Mouse (Mus musculus): ENCODE measurements around the gene Cacna1d. TPM values are rescaled to one million over a fixed set of nuclear protein-coding genes. Genes with fewer than 3 reads are reported as not detected.

The Cacna1d gene
- 13.0 and 15.4 TPM in 2 replicates for polyA plus RNA-seq (2012; rRNA removed)
- 4.7 and 4.9 TPM in 2 replicates for polyA plus RNA-seq (2014; fragmentation: Nextera tagmentation; extraction: Ambion mirVana)

GRCm38 (mm10) chr14:30491342-30491741, at the start of gene Cacna1d:
TSS of gene Cacna1d (minus strand) at chr14:30491455.
- H3K4me3 ChIP-seq (replicated peaks; ENCODE audit: low read length), result no peak within 1 kb of the TSS
- no peaks in the 10 kb centered on the region for H3K4me1 ChIP-seq (ENCODE audit: control insufficient read depth, insufficient read depth, low read length)
- H3K36me3 ChIP-seq (ENCODE audit: control insufficient read depth, insufficient read depth, low read length), result peaks cover 58% of the 10 kb centered on the region
- WGBS, result 86% methylated on average over 9 of the region's 9 CpGs
- no peaks in the 10 kb centered on the region for H3K9me3 ChIP-seq (ENCODE audit: control insufficient read depth, low read length)
- no peak within 1 kb of the TSS for H3K27ac ChIP-seq (replicated peaks; ENCODE audit: low read depth, low read length)
- H3K9ac ChIP-seq (ENCODE audit: low read depth, low read length, severe bottlenecking), result no peak within 1 kb of the TSS
- H3K4me2 ChIP-seq (replicated peaks; ENCODE audit: low read depth, low read length, severe bottlenecking), result no peak within 1 kb of the TSS
- DNase-seq (ENCODE audit: low spot score) (no peak), ATAC-seq (ENCODE audit: low FRiP score, low read depth) (no peak)
- H3K27me3 ChIP-seq (ENCODE audit: control insufficient read depth, insufficient read depth, low read length), result no peaks in the 10 kb centered on the region
- no peak for TF ChIP-seq POLR2A (IDR thresholded peaks at IDR 0.05; ENCODE audit: borderline replicate concordance, extremely low read depth, insufficient read depth, insufficient read length)

- no peak overlapping the region for H3K9ac ChIP-seq (ENCODE audit: low read depth, low read length, severe bottlenecking)
- 85% methylated on average over 6 of the region's 6 CpGs for WGBS
- H3K27ac ChIP-seq (replicated peaks; ENCODE audit: low read depth, low read length), result no peak overlapping the region
- no peak for ATAC-seq (ENCODE audit: low FRiP score, low read depth)
- no peaks in the 10 kb centered on the region for H3K9me3 ChIP-seq (ENCODE audit: control insufficient read depth, low read length)
- no peak for TF ChIP-seq POLR2A (IDR thresholded peaks at IDR 0.05; ENCODE audit: borderline replicate concordance, extremely low read depth, insufficient read depth, insufficient read length)
- no peak for DNase-seq (ENCODE audit: low spot score)
- no peak overlapping the region for H3K4me3 ChIP-seq (replicated peaks; ENCODE audit: low read length)
- H3K4me1 ChIP-seq (ENCODE audit: control insufficient read depth, insufficient read depth, low read length), result 0 out of 2 replicates have a peak, but pooled peaks cover 2% of the 10 kb centered on the region
- no peaks in the 10 kb centered on the region for H3K27me3 ChIP-seq (ENCODE audit: control insufficient read depth, insufficient read depth, low read length)
- no peaks in the 10 kb centered on the region for H3K36me3 ChIP-seq (ENCODE audit: control insufficient read depth, insufficient read depth, low read length)
- H3K4me2 ChIP-seq (replicated peaks; ENCODE audit: low read depth, low read length, severe bottlenecking), result no peak overlapping the region
These were observed 42.7 kb upstream of the Cacna1d start for GRCm38 (mm10) chr14:30533780-30534450.

DNA sequence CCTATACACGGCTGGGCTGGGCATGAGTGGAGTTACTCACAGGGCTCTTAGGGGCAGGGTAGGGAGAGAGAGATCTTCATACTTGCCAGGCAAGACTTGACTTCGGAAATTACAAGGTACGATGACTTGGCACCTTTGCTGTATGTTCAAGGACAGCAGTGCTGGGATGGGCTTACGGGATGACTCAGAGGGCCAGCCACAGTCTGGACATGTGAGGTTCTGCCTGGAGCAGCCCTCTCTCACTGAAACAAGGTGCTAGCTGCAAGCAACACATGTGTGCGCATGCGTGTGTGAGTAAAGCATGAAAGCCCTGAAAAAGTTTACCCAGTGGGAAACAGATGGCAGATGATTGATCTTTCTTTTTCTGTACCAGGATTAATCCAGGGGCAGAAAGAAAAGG, 40.6 kb upstream of the Cacna1d start:
- WGBS, result 93% methylated on average over 6 of the region's 6 CpGs
- H3K4me2 ChIP-seq (replicated peaks; ENCODE audit: low read depth, low read length, severe bottlenecking), result no peak overlapping the region
- H3K36me3 ChIP-seq (ENCODE audit: control insufficient read depth, insufficient read depth, low read length), result peaks cover 14% of the 10 kb centered on the region
- no peak for ATAC-seq (ENCODE audit: low FRiP score, low read depth)
- H3K4me3 ChIP-seq (replicated peaks; ENCODE audit: low read length), result no peak overlapping the region
- no peak overlapping the region for H3K9ac ChIP-seq (ENCODE audit: low read depth, low read length, severe bottlenecking)
- H3K27ac ChIP-seq (replicated peaks; ENCODE audit: low read depth, low read length), result no peak overlapping the region
- no peaks in the 10 kb centered on the region for H3K9me3 ChIP-seq (ENCODE audit: control insufficient read depth, low read length)
- no peak for TF ChIP-seq POLR2A (IDR thresholded peaks at IDR 0.05; ENCODE audit: borderline replicate concordance, extremely low read depth, insufficient read depth, insufficient read length)
- H3K27me3 ChIP-seq (ENCODE audit: control insufficient read depth, insufficient read depth, low read length), result no peaks in the 10 kb centered on the region
- no peak for DNase-seq (ENCODE audit: low spot score)
- H3K4me1 ChIP-seq (ENCODE audit: control insufficient read depth, insufficient read depth, low read length), result 0 out of 2 replicates have a peak, but pooled peaks cover 2% of the 10 kb centered on the region

GRCm38 (mm10) chr14:30531431-30531830, 40.2 kb upstream of the Cacna1d start:
- no peak for ATAC-seq (ENCODE audit: low FRiP score, low read depth)
- H3K27ac ChIP-seq (replicated peaks; ENCODE audit: low read depth, low read length), result no peak overlapping the region
- DNase-seq (ENCODE audit: low spot score), result no peak

DNA sequence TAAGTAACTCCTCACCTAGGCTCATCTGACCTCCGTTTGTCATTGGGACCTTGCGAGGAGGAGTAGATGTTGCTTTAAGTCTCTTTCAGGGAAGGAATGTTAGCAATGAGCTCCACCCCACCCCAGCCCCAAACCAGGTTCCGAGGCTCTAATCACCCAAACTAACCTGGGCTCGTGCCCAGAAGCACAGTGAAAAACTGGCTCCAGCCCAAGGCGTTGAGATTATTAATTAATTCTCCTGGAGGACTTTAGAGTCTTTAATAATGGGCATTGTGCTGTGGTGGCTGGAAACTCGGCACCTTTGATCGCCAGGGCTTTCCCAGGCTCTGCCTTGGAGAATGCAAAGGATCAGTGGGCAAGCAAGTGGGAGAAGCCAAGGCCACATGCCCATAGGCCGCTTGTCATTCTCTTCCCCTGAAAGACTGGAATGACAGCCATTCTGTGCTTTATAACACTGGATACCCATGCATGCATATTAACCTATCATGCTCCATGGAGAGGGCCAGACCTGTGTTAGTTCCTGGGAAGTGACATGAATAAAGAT, 39.5 kb upstream of the Cacna1d start:
- no peak for TF ChIP-seq POLR2A (IDR thresholded peaks at IDR 0.05; ENCODE audit: borderline replicate concordance, extremely low read depth, insufficient read depth, insufficient read length)
- peaks cover 20% of the 10 kb centered on the region for H3K36me3 ChIP-seq (ENCODE audit: control insufficient read depth, insufficient read depth, low read length)
- H3K4me1 ChIP-seq (ENCODE audit: control insufficient read depth, insufficient read depth, low read length), result 0 out of 2 replicates have a peak, but pooled peaks cover 2% of the 10 kb centered on the region
- H3K27ac ChIP-seq (replicated peaks; ENCODE audit: low read depth, low read length), result no peak overlapping the region
- H3K4me3 ChIP-seq (replicated peaks; ENCODE audit: low read length), result no peak overlapping the region
- DNase-seq (ENCODE audit: low spot score) (no peak), ATAC-seq (ENCODE audit: low FRiP score, low read depth) (no peak)
- no peaks in the 10 kb centered on the region for H3K27me3 ChIP-seq (ENCODE audit: control insufficient read depth, insufficient read depth, low read length)
- H3K9ac ChIP-seq (ENCODE audit: low read depth, low read length, severe bottlenecking), result no peak overlapping the region
- 54% methylated on average over 8 of the region's 8 CpGs for WGBS
- H3K9me3 ChIP-seq (ENCODE audit: control insufficient read depth, low read length), result no peaks in the 10 kb centered on the region
- H3K4me2 ChIP-seq (replicated peaks; ENCODE audit: low read depth, low read length, severe bottlenecking), result no peak overlapping the region

More at GRCm38 (mm10) chr14:30531431-30531830, 40.2 kb upstream of the Cacna1d start:
- Histone ChIP-seq H3K4me3 (replicated peaks; ENCODE audit: low read length) (no peak overlapping the region), H3K27me3 (ENCODE audit: control insufficient read depth, insufficient read depth, low read length) (no peaks in the 10 kb centered on the region), H3K9me3 (ENCODE audit: control insufficient read depth, low read length) (no peaks in the 10 kb centered on the region), H3K4me2 (replicated peaks; ENCODE audit: low read depth, low read length, severe bottlenecking) (no peak overlapping the region), H3K4me1 (ENCODE audit: control insufficient read depth, insufficient read depth, low read length) (0 out of 2 replicates have a peak, but pooled peaks cover 2% of the 10 kb centered on the region), H3K36me3 (ENCODE audit: control insufficient read depth, insufficient read depth, low read length) (peaks cover 14% of the 10 kb centered on the region), H3K9ac (ENCODE audit: low read depth, low read length, severe bottlenecking) (no peak overlapping the region)
- TF ChIP-seq POLR2A (IDR thresholded peaks at IDR 0.05; ENCODE audit: borderline replicate concordance, extremely low read depth, insufficient read depth, insufficient read length), result no peak
- WGBS, result 88% methylated on average over 5 of the region's 5 CpGs

Data from limb, embryonic 14.5 days (tissue).